Mouse (Mus musculus): ENCODE measurements around the gene Gdi1.
"Not testable (repeated sequence)": the region's sequence is repeated elsewhere in the genome, so short reads cannot be mapped to it uniquely, and the experiment has no call there.

Gdi1 gene

DNA sequence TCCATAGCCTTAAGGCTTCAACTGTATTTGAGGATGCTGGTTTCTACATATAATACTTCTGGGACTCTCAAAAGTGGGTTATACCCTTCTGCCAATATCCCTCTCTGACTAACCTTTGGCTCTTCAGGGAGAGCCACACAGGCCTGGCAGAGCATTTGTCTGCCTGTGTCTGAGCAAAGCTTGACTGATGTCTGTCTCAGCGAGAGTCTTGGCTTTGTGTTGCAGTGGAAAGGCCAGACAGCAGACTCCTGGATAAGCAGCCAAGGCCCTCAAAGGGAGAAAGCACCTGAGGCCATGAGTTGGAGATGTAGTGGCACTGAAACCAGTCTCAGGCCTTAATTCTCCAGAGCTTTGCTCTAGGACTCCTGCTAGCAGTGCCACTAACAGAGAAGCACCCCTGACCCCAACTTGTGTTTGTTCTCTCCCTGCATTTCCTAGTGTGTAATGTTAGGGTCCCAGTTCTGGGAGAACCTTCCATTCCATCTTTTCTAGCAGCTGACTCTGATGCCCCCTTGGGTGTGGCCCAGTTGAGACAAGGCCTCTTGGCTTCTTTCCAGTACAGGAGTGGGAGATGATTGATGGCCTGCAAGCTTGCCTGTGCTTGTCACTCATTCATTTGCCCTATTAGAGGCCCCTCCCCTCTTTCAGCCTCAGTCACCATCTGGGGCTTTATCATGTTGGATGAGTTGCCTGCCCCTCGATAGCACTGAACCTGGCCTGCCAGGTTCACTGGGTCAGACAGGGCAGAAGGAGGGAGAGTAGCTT, 25.6 kb downstream of the Gdi1 start:
- DNase-seq: no peak

- DNase-seq: no peak
These were observed 48.1 kb downstream of the Gdi1 start for GRCm38 (mm10) chrX:74352645-74353466.

DNA sequence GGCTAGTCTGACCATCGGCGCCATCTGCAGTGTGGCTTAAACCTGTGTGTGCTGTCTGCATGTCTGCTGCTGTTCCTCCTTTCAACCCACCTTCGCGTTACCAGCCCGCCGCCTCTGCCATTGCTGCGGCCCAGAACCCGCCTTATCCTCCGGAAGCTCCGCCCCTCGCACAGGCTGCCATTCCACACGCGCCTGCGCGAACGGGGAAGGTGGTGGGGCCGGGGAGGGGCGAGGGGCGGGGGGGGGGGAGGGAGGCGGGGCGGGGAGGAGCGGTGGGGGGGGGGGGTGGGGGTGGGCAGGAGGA, 48.6 kb downstream of the Gdi1 start, which contains the start of gene Lage3:
TSS of gene Lage3 (minus strand) at position 152 of the 304 bp plus-strand sequence.
- DNase-seq: peak; percentile 78 to 80

DNA sequence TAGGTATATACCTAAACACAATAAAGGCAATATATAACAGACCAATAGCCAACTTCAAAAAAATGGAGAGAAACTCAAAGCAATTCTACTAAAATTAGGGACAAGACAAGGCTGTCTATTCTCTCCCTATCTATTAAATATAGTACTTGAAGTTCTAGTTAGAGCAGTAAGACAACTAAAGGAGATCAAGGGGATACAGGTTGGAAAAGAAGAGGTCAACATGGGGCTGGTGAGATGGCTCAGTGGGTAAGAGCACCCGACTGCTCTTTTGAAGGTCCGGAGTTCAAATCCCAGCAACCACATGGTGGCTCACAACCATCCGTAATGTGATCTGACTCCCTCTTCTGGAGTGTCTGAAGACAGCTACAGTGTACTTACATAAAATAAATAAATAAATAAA, 52.3 kb downstream of the Gdi1 start:
- not testable (repeated sequence) for DNase-seq

GRCm38 (mm10) chrX:74359171-74359570, 54.4 kb downstream of the Gdi1 start:
- DNase-seq: no peak
